Mouse (Mus musculus) testis, postnatal 10 days (tissue): Measurements from ENCODE around the gene Fam32a.

ENCODE experiments used
- DNase-seq: peaks from one replicate; pipeline ENCODE4 v3.0.0; 2021; ENCODE audit warnings: low spot score

Gene Fam32a

GRCm38 (mm10) chr8:72219541-72220363, at the start of gene Fam32a:
TSS of gene Fam32a (plus strand) at chr8:72219730.
- DNase-seq, result peak; percentile 85

GRCm38 (mm10) chr8:72177346-72177925, 42.1 kb upstream of the Fam32a start:
- peak; percentile 87 for DNase-seq

GRCm38 (mm10) chr8:72183554-72184202, 35.9 kb upstream of the Fam32a start:
- DNase-seq, result no peak

GRCm38 (mm10) chr8:72187793-72188331, 31.7 kb upstream of the Fam32a start:
- no peak for DNase-seq

- no peak for DNase-seq
Measured at GRCm38 (mm10) chr8:72189417-72190214, 29.9 kb upstream of the Fam32a start, which contains the start of gene Hsh2d. TSS of gene Hsh2d (plus strand) at chr8:72189638.

GRCm38 (mm10) chr8:72190215-72190539, 29.4 kb upstream of the Fam32a start:
- no peak for DNase-seq

GRCm38 (mm10) chr8:72192065-72192464, 27.5 kb upstream of the Fam32a start:
- DNase-seq, result no peak

- DNase-seq, result no peak
Measured at GRCm38 (mm10) chr8:72197997-72198396, 21.5 kb upstream of the Fam32a start.

- no peak for DNase-seq
Measured at GRCm38 (mm10) chr8:72208582-72208981, 10.9 kb upstream of the Fam32a start.

GRCm38 (mm10) chr8:72210222-72210621, 9.3 kb upstream of the Fam32a start:
- no peak for DNase-seq

GRCm38 (mm10) chr8:72210710-72211109, 8.8 kb upstream of the Fam32a start:
- no peak for DNase-seq

- DNase-seq, result no peak
Measured at GRCm38 (mm10) chr8:72211846-72212245, 7.7 kb upstream of the Fam32a start.

GRCm38 (mm10) chr8:72212751-72213150, 6.8 kb upstream of the Fam32a start, which contains the start of gene Cib3:
TSS of gene Cib3 (minus strand) at chr8:72212837.
- no peak for DNase-seq

- DNase-seq, result no peak
Measured at GRCm38 (mm10) chr8:72213536-72213935, 6.0 kb upstream of the Fam32a start, which contains the start of gene Gm11034. TSS of gene Gm11034 (minus strand) at chr8:72213636.

GRCm38 (mm10) chr8:72215060-72215459, 4.5 kb upstream of the Fam32a start:
- no peak for DNase-seq

- no peak for DNase-seq
Measured at GRCm38 (mm10) chr8:72215871-72216270, 3.7 kb upstream of the Fam32a start.

- DNase-seq, result no peak
Measured at GRCm38 (mm10) chr8:72218781-72219540, 569 bp upstream of the Fam32a start.

GRCm38 (mm10) chr8:72220758-72221157, 1.2 kb downstream of the Fam32a start:
- DNase-seq, result no peak

- DNase-seq, result peak; percentile 53
Measured at GRCm38 (mm10) chr8:72222656-72223055, 3.1 kb downstream of the Fam32a start.

GRCm38 (mm10) chr8:72239499-72240402, 20.2 kb downstream of the Fam32a start, which contains the start of gene Ap1m1:
TSS of gene Ap1m1 (plus strand) at chr8:72240018.
- DNase-seq, result peak; percentile 98
